Mouse (Mus musculus): ENCODE measurements around the gene Zbtb1. TPM values are rescaled to one million over a fixed set of nuclear protein-coding genes. Genes with fewer than 3 reads are reported as not detected.
A peak's percentile ranks its signal among the peaks of the same experiment; 100 is the strongest.

Gene Zbtb1
- polyA plus RNA-seq, 1 experiment from 2014 or later, result 9.8 TPM

GRCm38 (mm10) chr12:76385342-76385741, 15.3 kb downstream of the Zbtb1 start:
- ATAC-seq (ENCODE audit: insufficient number of reproducible peaks, low FRiP score, low TSS enrichment, low read depth), result no peak
- H3K36me3 ChIP-seq, result peaks cover 25% of the 10 kb centered on the region
- no peaks in the 10 kb centered on the region for H3K4me1 ChIP-seq
- no peak overlapping the region for H3K4me3 ChIP-seq (replicated peaks)
- no peak overlapping the region for H3K27ac ChIP-seq (replicated peaks)
- H3K27me3 ChIP-seq, result no peaks in the 10 kb centered on the region
- H3K4me2 ChIP-seq (replicated peaks), result no peak overlapping the region
- H3K9ac ChIP-seq, result no peak overlapping the region
- WGBS, result 85% methylated on average over 8 of the region's 8 CpGs
- H3K9me3 ChIP-seq (replicated peaks), result no peaks in the 10 kb centered on the region

- Histone ChIP-seq H3K27me3 (no peaks in the 10 kb centered on the region), H3K4me3 (replicated peaks) (no peak overlapping the region), H3K4me2 (replicated peaks) (no peak overlapping the region), H3K36me3 (peaks cover 25% of the 10 kb centered on the region), H3K9ac (no peak overlapping the region), H3K4me1 (no peaks in the 10 kb centered on the region), H3K9me3 (replicated peaks) (no peaks in the 10 kb centered on the region), H3K27ac (replicated peaks) (no peak overlapping the region)
- 80% methylated on average over 11 of the region's 11 CpGs for WGBS
- no peak for ATAC-seq (ENCODE audit: insufficient number of reproducible peaks, low FRiP score, low TSS enrichment, low read depth)
Measured at GRCm38 (mm10) chr12:76388794-76389193, 18.7 kb downstream of the Zbtb1 start.

DNA sequence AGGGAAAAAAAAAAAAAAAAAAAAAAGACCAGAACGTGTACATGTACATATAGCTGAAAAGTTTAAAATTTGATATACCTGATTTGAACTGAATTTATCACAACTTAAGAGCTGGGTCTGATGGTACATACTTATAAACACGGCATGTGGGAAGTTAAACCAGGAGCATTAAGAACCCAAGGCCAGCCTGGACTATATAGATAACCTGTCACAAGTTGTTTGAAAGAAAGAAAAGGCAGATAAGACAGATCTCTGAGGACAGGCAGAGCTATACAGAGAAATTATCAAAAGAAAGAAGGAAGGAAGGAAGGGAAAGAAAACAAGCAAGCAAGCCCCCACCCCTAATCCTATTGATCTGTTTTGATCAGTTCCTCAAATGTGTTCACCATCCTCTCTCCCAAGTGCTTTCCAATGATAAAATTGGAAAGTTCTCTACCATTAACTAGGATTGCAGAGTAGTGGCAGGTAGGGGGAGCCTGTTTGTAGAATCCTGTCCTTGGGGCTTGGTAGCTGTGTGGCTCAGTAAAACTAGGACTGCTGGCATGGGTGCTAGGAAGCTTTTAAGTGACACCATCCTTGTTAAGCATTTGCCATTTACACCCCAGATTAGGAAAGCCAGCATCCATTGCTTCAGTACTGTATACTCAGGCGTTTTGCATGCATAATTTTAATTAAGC, 21.7 kb downstream of the Zbtb1 start:
- H3K36me3 ChIP-seq, result peaks cover 18% of the 10 kb centered on the region; the same call in 1 of the 2 replicates
- no peak overlapping the region for H3K4me3 ChIP-seq (replicated peaks)
- WGBS, result 77% methylated on average over 3 of the region's 3 CpGs
- H3K27me3 ChIP-seq, result no peaks in the 10 kb centered on the region
- H3K27ac ChIP-seq (replicated peaks), result no peak overlapping the region
- H3K4me2 ChIP-seq (replicated peaks), result no peak overlapping the region
- no peak overlapping the region for H3K9ac ChIP-seq
- no peak for ATAC-seq (ENCODE audit: insufficient number of reproducible peaks, low FRiP score, low TSS enrichment, low read depth)
- no peaks in the 10 kb centered on the region for H3K4me1 ChIP-seq
- no peaks in the 10 kb centered on the region for H3K9me3 ChIP-seq (replicated peaks)

DNA sequence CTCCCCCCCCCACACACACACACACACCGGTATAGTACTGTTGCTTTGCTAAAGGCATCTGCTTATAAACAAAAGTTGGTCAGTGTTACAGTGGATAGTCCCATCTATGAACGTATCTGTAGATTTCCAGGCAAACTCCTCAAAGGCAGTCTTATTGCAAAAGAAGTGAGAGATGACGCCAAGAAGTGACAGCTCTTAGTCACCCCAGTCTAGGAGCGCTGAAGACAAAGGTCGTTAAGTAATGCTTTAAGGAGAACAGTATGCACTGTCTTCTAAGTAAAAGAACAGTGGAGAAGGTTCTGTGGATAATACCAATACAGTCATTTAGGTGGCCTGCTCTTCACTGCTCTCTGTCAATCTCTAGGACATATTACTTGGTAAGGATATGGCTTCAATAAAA, 22.9 kb downstream of the Zbtb1 start:
- WGBS, result 79% methylated on average over 5 of the region's 5 CpGs
- Histone ChIP-seq H3K9ac (no peak overlapping the region), H3K27me3 (no peaks in the 10 kb centered on the region), H3K4me1 (no peaks in the 10 kb centered on the region), H3K36me3 (0 out of 2 replicates have a peak, but pooled peaks cover 13% of the 10 kb centered on the region), H3K4me3 (replicated peaks) (no peak overlapping the region), H3K9me3 (replicated peaks) (no peaks in the 10 kb centered on the region), H3K4me2 (replicated peaks) (no peak overlapping the region), H3K27ac (replicated peaks) (no peak overlapping the region)
- no peak for ATAC-seq (ENCODE audit: insufficient number of reproducible peaks, low FRiP score, low TSS enrichment, low read depth)

DNA sequence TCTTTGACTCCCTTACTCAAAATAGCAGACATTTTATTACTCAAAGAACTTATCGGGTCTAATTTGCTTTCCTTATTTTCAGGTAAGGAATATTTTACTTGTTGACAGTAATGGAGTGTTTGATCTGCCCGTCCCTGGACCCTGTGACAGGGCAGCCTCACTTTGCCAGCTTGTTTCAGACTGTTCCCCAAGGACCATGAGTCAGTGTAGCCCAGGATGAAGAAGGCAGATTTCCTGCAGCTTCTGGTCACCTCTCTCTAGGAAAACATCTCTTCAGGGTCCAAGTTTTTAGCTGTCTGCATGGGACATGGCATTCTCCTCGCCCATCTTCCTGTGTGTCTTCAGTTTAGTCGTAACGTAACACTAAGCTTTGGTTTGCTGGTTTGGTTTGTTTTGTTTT, 27.2 kb downstream of the Zbtb1 start:
- H3K36me3 ChIP-seq, result 0 out of 2 replicates have a peak, but pooled peaks cover 6% of the 10 kb centered on the region
- no peak for ATAC-seq (ENCODE audit: insufficient number of reproducible peaks, low FRiP score, low TSS enrichment, low read depth)
- no peak overlapping the region for H3K4me2 ChIP-seq (replicated peaks)

DNA sequence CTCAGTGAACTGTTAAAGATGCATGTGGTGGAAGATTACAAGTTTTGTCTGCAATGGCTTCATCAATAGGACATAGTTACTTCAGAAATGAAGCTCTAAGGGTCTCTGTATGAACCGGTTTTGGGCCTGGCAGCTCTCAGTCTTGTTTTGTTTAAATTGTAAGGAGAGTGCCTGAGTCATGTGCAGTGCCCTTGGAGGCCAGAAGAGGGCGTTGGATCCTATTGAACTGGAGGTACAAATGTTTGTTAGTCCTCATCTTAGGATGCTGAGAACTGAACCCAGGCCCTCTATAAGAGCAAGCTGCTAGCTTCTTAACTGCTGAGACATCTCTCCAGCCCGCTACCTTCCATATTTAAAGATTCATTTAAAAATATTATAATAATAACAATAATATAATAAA, 31.6 kb downstream of the Zbtb1 start:
- peaks cover 22% of the 10 kb centered on the region for H3K27me3 ChIP-seq
- ATAC-seq (ENCODE audit: insufficient number of reproducible peaks, low FRiP score, low TSS enrichment, low read depth), result no peak
- no peak overlapping the region for H3K4me3 ChIP-seq (replicated peaks)
- peaks cover 26% of the 10 kb centered on the region for H3K4me1 ChIP-seq
- WGBS, result 61% methylated on average over 3 of the region's 3 CpGs
- no peaks in the 10 kb centered on the region for H3K36me3 ChIP-seq
- H3K4me2 ChIP-seq (replicated peaks), result no peak overlapping the region
- H3K9ac ChIP-seq, result no peak overlapping the region
- no peaks in the 10 kb centered on the region for H3K9me3 ChIP-seq (replicated peaks)
- no peak overlapping the region for H3K27ac ChIP-seq (replicated peaks)

More for the DNA sequence above, 27.2 kb downstream of the Zbtb1 start:
- no peak overlapping the region for H3K4me3 ChIP-seq (replicated peaks)
- no peaks in the 10 kb centered on the region for H3K27me3 ChIP-seq
- H3K4me1 ChIP-seq, result no peaks in the 10 kb centered on the region
- H3K9me3 ChIP-seq (replicated peaks), result no peaks in the 10 kb centered on the region
- no peak overlapping the region for H3K27ac ChIP-seq (replicated peaks)
- no peak overlapping the region for H3K9ac ChIP-seq
- 81% methylated on average over 5 of the region's 5 CpGs for WGBS

DNA sequence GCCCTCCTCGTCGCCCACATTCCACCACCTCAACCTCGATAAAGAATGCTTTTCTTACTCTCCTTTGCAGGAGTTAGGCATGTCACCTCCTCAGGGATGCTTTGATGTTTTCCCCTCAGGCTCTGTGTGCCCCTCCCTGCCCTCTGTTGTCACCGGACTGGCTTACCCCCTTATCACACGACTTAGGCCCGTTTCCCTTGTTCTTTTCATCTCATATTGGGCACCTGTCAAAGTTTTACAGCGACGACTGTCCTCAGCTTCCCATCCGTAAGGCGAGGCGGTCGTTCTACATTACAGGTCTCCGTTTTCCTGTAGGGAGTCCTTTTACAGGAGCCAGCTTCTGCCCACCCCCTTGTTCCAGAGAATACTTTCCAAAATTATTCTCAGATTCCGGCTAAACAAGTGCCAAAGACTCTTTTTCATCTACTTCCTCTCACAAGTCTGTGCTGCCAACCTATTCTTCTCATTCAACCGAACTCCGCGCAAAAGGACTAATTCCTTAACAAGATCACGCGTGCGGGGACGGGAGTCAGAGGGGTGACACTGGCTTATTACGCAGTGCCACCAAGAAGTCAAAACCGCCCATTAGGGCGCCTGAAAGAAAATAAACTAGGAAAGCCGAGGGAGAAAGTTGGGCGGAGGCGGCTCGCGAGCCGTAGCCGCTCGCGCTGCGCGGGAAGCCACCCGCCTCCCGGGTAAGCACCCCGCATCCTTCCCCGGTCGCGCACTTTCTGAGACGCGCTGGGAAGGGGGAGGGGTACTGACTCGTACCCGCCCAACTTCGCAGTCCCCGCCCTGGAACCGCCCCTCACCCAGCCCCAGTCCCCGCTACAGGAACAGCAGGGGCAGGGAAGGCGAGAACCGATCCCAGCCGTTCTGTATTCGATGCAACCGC, 33.2 kb downstream of the Zbtb1 start:
- peaks cover 26% of the 10 kb centered on the region for H3K4me1 ChIP-seq
- peak overlapping the region; percentile 63 for H3K9ac ChIP-seq
- H3K9me3 ChIP-seq (replicated peaks), result no peaks in the 10 kb centered on the region
- 2% methylated on average over 54 of the region's 54 CpGs for WGBS
- peak; percentile 90 for ATAC-seq (ENCODE audit: insufficient number of reproducible peaks, low FRiP score, low TSS enrichment, low read depth)
- no peaks in the 10 kb centered on the region for H3K36me3 ChIP-seq
- H3K4me2 ChIP-seq (replicated peaks), result peak overlapping the region; percentile 91
- H3K4me3 ChIP-seq (replicated peaks), result peak overlapping the region; percentile 77
- H3K27ac ChIP-seq (replicated peaks), result peak overlapping the region; percentile 97
- H3K27me3 ChIP-seq, result peaks cover 31% of the 10 kb centered on the region

DNA sequence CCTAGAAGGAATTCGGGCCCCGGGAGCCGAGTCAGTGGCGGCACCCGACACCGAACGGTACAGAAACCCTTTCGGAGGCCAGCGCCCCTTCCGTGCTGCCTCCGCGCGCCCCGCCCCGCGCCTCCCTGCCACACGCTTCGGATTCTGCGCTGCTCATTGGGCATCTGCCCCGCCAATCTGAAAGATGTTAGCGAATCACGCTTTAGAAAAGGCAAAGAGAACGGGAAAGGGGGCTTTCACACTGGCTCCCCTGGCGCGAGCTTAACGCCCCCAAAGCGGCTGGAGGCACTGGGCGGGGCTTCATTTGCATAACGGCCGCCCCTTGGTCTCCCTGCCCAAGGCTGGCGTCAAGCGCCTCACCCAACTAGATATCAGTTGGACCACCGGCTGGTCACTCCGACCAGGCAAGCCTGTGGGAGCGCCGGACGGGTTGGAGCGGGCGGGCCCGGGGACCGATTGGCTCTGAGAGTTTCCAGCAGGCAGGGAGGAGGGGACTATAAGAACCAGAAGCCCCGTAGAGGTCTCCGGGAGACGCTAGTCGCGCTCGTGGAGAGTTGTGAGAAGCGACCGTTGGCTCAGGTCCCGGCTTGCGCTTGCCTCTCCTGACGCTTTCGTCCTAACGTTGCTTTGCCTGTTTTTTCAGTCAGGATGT, 33.9 kb downstream of the Zbtb1 start, which contains the start of gene Hspa2:
Gene Hspa2, plus strand, starts transcription at position 291 of the 652 bp plus-strand sequence.
- Histone ChIP-seq H3K27ac (replicated peaks) (peak within 1 kb of the TSS; percentile 97), H3K9me3 (replicated peaks) (no peaks in the 10 kb centered on the region), H3K9ac (peak within 1 kb of the TSS; percentile 63), H3K36me3 (no peaks in the 10 kb centered on the region), H3K4me2 (replicated peaks) (peak within 1 kb of the TSS; percentile 91), H3K4me3 (replicated peaks) (peak within 1 kb of the TSS; percentile 77), H3K4me1 (peaks cover 26% of the 10 kb centered on the region), H3K27me3 (peaks cover 31% of the 10 kb centered on the region)
- ATAC-seq (ENCODE audit: insufficient number of reproducible peaks, low FRiP score, low TSS enrichment, low read depth), result peak; percentile 96
- WGBS, result under 1% methylated on average over 54 of the region's 54 CpGs

- Histone ChIP-seq H3K4me2 (replicated peaks) (peak overlapping the region; percentile 91), H3K9me3 (replicated peaks) (no peaks in the 10 kb centered on the region), H3K36me3 (no peaks in the 10 kb centered on the region), H3K9ac (no peak overlapping the region), H3K27me3 (peaks cover 31% of the 10 kb centered on the region), H3K4me3 (replicated peaks) (peak overlapping the region; percentile 77), H3K4me1 (peaks cover 26% of the 10 kb centered on the region), H3K27ac (replicated peaks) (no peak overlapping the region)
- no peak for ATAC-seq (ENCODE audit: insufficient number of reproducible peaks, low FRiP score, low TSS enrichment, low read depth)
- 12% methylated on average over 20 of the region's 20 CpGs for WGBS
Measured at GRCm38 (mm10) chr12:76404836-76405182, 34.7 kb downstream of the Zbtb1 start.

- Histone ChIP-seq H3K27ac (replicated peaks) (no peak overlapping the region), H3K9me3 (replicated peaks) (no peaks in the 10 kb centered on the region), H3K9ac (no peak overlapping the region), H3K4me3 (replicated peaks) (peak overlapping the region; percentile 77), H3K4me2 (replicated peaks) (peak overlapping the region; percentile 91), H3K27me3 (peaks cover 31% of the 10 kb centered on the region), H3K36me3 (no peaks in the 10 kb centered on the region), H3K4me1 (peaks cover 26% of the 10 kb centered on the region)
- 3% methylated on average over 64 of the region's 64 CpGs for whole genome bisulfite sequencing
- ATAC-seq (ENCODE audit: insufficient number of reproducible peaks, low FRiP score, low TSS enrichment, low read depth), result no peak
Measured at GRCm38 (mm10) chr12:76405183-76405970, 35.3 kb downstream of the Zbtb1 start.
